Mouse (Mus musculus) liver, embryonic 16.5 days (tissue): ENCODE results near the gene Dagla. TPM values are rescaled to one million over a fixed set of nuclear protein-coding genes. Genes with fewer than 3 reads are reported as not detected.

Experiments
- ATAC-seq: fragments of 200-750 bp; cut with Nextera tagmentation; 2 replicates; pipeline ENCODE4 v1.8.0; 2017; ENCODE audit warnings: low read depth, mild to moderate bottlenecking, moderate number of reproducible peaks, moderate library complexity
- H3K27ac ChIP-seq: fragments of 300-500 bp; sonication (generic); 2 replicates; pipeline ENCODE4 v1.5.1; 2014; ENCODE audit warnings: mild to moderate bottlenecking, low read length
- H3K27me3 ChIP-seq: fragments of 300-500 bp; sonication (generic); 2 replicates; pipeline ENCODE4 v1.6.1; 2014; ENCODE audit warnings: low read depth, low read length, mixed read lengths; ENCODE audit not compliant: control insufficient read depth, insufficient read depth
- H3K36me3 ChIP-seq: fragments of 300-500 bp; sonication (generic); 2 replicates; pipeline ENCODE4 v1.6.1; 2014; ENCODE audit warnings: mild to moderate bottlenecking; ENCODE audit not compliant: control insufficient read depth, insufficient read depth
- H3K4me1 ChIP-seq: fragments of 300-500 bp; sonication (generic); 2 replicates; pipeline ENCODE4 v1.6.1; 2014; ENCODE audit warnings: low read depth, low read length, mixed read lengths; ENCODE audit not compliant: control insufficient read depth
- H3K4me2 ChIP-seq: fragments of 300-500 bp; sonication (generic); 2 replicates; pipeline ENCODE4 v1.6.1; 2014; ENCODE audit warnings: low read depth, low read length, mixed read lengths
- H3K4me3 ChIP-seq: fragments of 300-500 bp; sonication (generic); 2 replicates; pipeline ENCODE4 v1.5.1; 2014; ENCODE audit warnings: low read depth, mild to moderate bottlenecking, low read length
- H3K9ac ChIP-seq: fragments of 300-500 bp; sonication (generic); 2 replicates; pipeline ENCODE4 v1.6.1; 2014; ENCODE audit warnings: low read depth, low read length
- H3K9me3 ChIP-seq: fragments of 300-500 bp; sonication (generic); replicated peaks from 2 replicates; pipeline ENCODE4 v1.6.1; 2016; ENCODE audit warnings: low read length; ENCODE audit not compliant: control insufficient read depth
- WGBS: fragments of 180-500 bp; shearing (Covaris S2); extraction: QIAGEN DNeasy Blood & Tissue Kit; methylation state at CpG from one replicate; pipeline ENCODE4 v1.1.7; 2014; ENCODE audit not compliant: insufficient replicate concordance; 5-methylcytosine and 5-hydroxymethylcytosine counted together
- polyA plus RNA-seq: library from polyadenylated mRNA; unstranded; fragments of >200 nt; fragmentation: Nextera tagmentation; extraction: Ambion mirVana; gene quantifications from 2 replicates; pipeline ENCODE4 v1.2.1, GENCODE M21; 2015

The Dagla gene
- polyA plus RNA-seq, 1 experiment from 2014 or later: 0.32 TPM

- H3K27ac ChIP-seq: no peak overlapping the region
- no peak for ATAC-seq
- WGBS: 26% methylated on average over 15 of the region's 15 CpGs
Measured at GRCm38 (mm10) chr19:10267057-10267456, 37.6 kb downstream of the Dagla start.

GRCm38 (mm10) chr19:10266196-10266850, 38.4 kb downstream of the Dagla start:
- no peak overlapping the region for H3K4me3 ChIP-seq
- peaks cover 4% of the 10 kb centered on the region; the same call in 1 of the 2 replicates for H3K4me1 ChIP-seq
- H3K4me2 ChIP-seq: no peak overlapping the region
- H3K36me3 ChIP-seq: no peaks in the 10 kb centered on the region
- 24% methylated on average over 14 of the region's 14 CpGs for WGBS
- no peaks in the 10 kb centered on the region for H3K9me3 ChIP-seq
- ATAC-seq: no peak
- no peak overlapping the region for H3K27ac ChIP-seq
- H3K9ac ChIP-seq: no peak overlapping the region
- no peaks in the 10 kb centered on the region for H3K27me3 ChIP-seq

More at GRCm38 (mm10) chr19:10267057-10267456, 37.6 kb downstream of the Dagla start:
- no peaks in the 10 kb centered on the region for H3K27me3 ChIP-seq
- H3K4me3 ChIP-seq: no peak overlapping the region
- H3K4me1 ChIP-seq: peaks cover 4% of the 10 kb centered on the region; the same call in 1 of the 2 replicates
- H3K9me3 ChIP-seq: no peaks in the 10 kb centered on the region
- H3K36me3 ChIP-seq: no peaks in the 10 kb centered on the region
- no peak overlapping the region for H3K4me2 ChIP-seq
- no peak overlapping the region for H3K9ac ChIP-seq

- no peak for ATAC-seq
- no peaks in the 10 kb centered on the region for H3K27me3 ChIP-seq
- no peak overlapping the region for H3K27ac ChIP-seq
Measured at GRCm38 (mm10) chr19:10261369-10261768, 43.3 kb downstream of the Dagla start.

DNA sequence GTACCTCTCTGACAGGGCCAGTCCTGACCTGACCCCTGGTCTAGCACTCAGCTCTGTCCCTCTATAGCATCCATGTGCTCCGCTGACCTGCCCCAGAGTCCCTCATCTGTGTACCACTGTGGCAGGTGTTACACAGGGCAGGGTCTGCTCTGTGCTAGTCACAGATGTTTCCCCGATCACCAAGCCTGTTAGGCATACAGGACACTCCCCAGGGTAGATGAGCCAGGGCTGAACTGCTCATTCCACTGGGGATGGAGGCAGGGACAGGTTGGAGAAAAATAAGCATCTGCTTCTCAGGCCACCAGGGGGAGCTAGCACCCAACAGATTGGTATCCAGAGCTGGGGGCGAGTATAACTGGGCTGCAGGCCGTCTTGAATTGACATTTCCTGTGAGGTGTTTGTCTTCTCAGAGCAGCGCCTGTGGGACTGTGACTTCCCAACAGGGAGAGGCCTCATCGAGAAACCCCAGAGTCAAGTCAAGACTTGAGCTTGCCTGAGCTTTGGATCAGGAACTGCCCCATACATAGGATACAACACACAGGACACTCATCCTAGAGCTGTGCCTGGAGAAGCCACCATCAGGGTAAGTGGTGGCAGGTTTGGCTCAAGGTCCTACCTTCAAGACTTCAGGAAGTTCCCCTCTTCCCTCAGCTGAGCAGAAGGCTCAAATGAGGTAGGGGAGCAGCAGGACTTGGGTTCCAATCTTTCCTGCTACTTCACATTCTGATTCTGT, 46.2 kb downstream of the Dagla start:
- 14% methylated on average over 6 of the region's 6 CpGs for WGBS
- Histone ChIP-seq H3K27me3 (no peaks in the 10 kb centered on the region), H3K9ac (no peak overlapping the region), H3K9me3 (no peaks in the 10 kb centered on the region), H3K4me2 (no peak overlapping the region), H3K27ac (no peak overlapping the region), H3K36me3 (no peaks in the 10 kb centered on the region), H3K4me3 (no peak overlapping the region), H3K4me1 (no peaks in the 10 kb centered on the region)
- ATAC-seq: peak; percentile 35

More at GRCm38 (mm10) chr19:10261369-10261768, 43.3 kb downstream of the Dagla start:
- Histone ChIP-seq H3K4me2 (no peak overlapping the region), H3K9ac (no peak overlapping the region), H3K4me3 (no peak overlapping the region), H3K4me1 (no peaks in the 10 kb centered on the region), H3K36me3 (no peaks in the 10 kb centered on the region), H3K9me3 (no peaks in the 10 kb centered on the region)
- WGBS: 63% methylated on average over 7 of the region's 7 CpGs

DNA sequence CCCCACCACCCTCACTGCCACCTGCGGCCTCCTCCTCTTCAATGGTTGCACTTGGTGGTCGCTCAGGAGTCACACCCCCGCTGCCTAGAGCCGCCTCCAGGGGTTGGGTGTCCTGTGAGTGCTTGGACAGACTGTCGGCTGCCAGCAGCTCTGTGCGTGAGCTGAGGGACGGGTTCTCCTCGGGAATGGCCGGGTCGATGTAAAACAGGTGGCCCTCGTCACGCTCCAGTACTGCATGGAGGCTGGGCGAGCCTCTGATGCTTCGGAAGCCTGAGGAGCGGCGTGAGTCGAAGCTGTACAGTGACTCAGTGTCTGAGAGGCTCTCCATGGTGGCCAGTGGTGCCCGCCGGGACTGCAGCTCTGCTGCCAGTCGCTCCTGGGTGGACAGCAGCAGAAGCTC, 56.5 kb downstream of the Dagla start:
- Histone ChIP-seq H3K27ac (no peak overlapping the region), H3K9me3 (no peaks in the 10 kb centered on the region), H3K4me2 (no peak overlapping the region), H3K4me1 (no peaks in the 10 kb centered on the region), H3K9ac (no peak overlapping the region), H3K36me3 (no peaks in the 10 kb centered on the region), H3K27me3 (no peaks in the 10 kb centered on the region), H3K4me3 (no peak overlapping the region)
- no peak for ATAC-seq
- whole genome bisulfite sequencing: 57% methylated on average over 20 of the region's 20 CpGs

DNA sequence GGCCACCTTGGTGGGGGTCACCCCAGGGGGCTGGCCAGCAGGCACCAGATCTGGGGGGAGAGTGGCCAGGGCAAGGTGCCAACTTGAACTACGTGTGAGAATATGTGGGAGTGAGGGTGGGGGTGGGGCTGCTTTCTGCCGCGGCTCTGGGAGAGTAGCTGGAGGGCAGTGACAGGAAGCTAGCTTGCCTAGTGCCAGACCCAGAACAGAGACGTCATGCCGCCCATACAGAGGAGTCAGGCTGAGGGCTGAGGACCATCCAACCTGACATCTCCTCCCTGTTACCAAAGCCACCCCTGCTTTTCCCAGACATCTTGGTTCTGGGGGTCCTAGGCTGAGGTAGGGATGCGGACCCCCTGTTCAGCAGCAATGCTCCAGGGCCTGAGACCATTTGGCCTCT, 57.5 kb downstream of the Dagla start:
- H3K27me3 ChIP-seq: no peaks in the 10 kb centered on the region
- WGBS: 17% methylated on average over 6 of the region's 6 CpGs
- no peak for ATAC-seq
- H3K27ac ChIP-seq: no peak overlapping the region
- H3K9ac ChIP-seq: no peak overlapping the region
- no peaks in the 10 kb centered on the region for H3K9me3 ChIP-seq
- H3K36me3 ChIP-seq: no peaks in the 10 kb centered on the region
- no peak overlapping the region for H3K4me2 ChIP-seq
- no peaks in the 10 kb centered on the region for H3K4me1 ChIP-seq
- no peak overlapping the region for H3K4me3 ChIP-seq

DNA sequence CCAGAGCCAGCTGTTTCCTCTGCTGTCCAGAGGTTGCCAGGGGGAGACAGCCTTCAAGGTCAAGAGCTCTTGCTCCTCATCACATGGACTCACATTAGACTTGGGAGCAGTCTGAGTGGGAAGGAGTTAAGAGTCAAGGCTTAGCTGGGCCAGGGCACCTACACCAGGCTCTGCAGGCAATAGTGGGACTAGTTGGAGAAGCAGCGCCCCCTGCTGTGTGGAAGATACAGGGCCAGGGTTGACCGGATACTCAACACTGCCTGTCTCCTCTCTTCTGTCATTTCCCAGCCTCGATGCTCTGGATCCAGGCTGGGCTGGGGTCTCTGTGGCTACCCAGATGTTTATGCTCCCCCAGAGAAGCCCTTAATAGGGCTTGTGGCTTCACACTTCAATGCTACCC, 60.5 kb downstream of the Dagla start:
- no peak overlapping the region for H3K4me3 ChIP-seq
- 11% methylated on average over 3 of the region's 3 CpGs for WGBS
- no peak for ATAC-seq
- no peaks in the 10 kb centered on the region for H3K9me3 ChIP-seq
- no peak overlapping the region for H3K4me2 ChIP-seq
- H3K27me3 ChIP-seq: peaks cover 5% of the 10 kb centered on the region; the same call in 1 of the 2 replicates
- H3K27ac ChIP-seq: no peak overlapping the region
- no peaks in the 10 kb centered on the region for H3K36me3 ChIP-seq
- no peak overlapping the region for H3K9ac ChIP-seq
- H3K4me1 ChIP-seq: peaks cover 4% of the 10 kb centered on the region

DNA sequence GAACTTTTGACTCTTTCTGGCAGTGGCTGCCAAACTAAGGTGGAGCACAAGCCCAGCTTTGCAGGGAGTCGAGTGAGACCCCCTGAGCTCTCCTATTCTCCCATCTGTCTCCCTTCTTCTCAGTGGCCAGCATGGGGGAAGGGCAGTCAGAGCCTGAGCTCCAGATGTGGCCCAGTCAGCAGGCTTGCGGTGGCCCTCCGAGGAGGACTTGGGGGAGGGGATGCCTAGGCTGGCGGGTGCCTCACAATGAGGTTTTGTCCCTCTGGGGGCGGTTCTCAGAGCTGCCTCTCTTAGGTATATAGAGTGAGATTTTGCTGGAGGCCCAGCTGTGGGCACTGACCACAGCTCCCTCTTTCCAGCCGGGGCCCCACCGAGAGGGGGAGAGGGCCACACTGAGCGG, 61.8 kb downstream of the Dagla start:
- Histone ChIP-seq H3K27ac (no peak overlapping the region), H3K4me3 (no peak overlapping the region), H3K4me1 (peaks cover 11% of the 10 kb centered on the region), H3K36me3 (no peaks in the 10 kb centered on the region), H3K27me3 (peaks cover 5% of the 10 kb centered on the region; the same call in 1 of the 2 replicates), H3K4me2 (no peak overlapping the region), H3K9me3 (no peaks in the 10 kb centered on the region), H3K9ac (no peak overlapping the region)
- WGBS: 22% methylated on average over 8 of the region's 8 CpGs
- ATAC-seq: no peak
